Mouse (Mus musculus): ENCODE data around the gene Mreg. TPM values are rescaled to one million over a fixed set of nuclear protein-coding genes. Genes with fewer than 3 reads are reported as not detected.

The Mreg gene
- 1.5 and 1.8 TPM in 2 replicates for polyA plus RNA-seq (2014; fragmentation: Nextera tagmentation; extraction: Ambion mirVana)

GRCm38 (mm10) chr1:72211701-72212699, at the start of gene Mreg:
TSS of gene Mreg (minus strand) at chr1:72212307.
- Histone ChIP-seq H3K36me3 (ENCODE audit: insufficient read depth) (no peaks in the 10 kb centered on the region), H3K27me3 (ENCODE audit: insufficient read depth, low read length) (peaks cover 5% of the 10 kb centered on the region; the same call in 1 of the 2 replicates), H3K9me3 (ENCODE audit: low read depth, low read length) (no peaks in the 10 kb centered on the region), H3K4me1 (ENCODE audit: insufficient read depth) (no peaks in the 10 kb centered on the region), H3K27ac (ENCODE audit: low read depth) (0 out of 2 replicates have a peak within 1 kb of the TSS, but pooled peaks have one; percentile 30), H3K4me3 (ENCODE audit: low read depth, low read length) (peak within 1 kb of the TSS; percentile 68), H3K4me2 (peak within 1 kb of the TSS; percentile 99), H3K9ac (peak within 1 kb of the TSS; percentile 66)
- DNase-seq (peak; percentile 86), ATAC-seq (ENCODE audit: insufficient read depth) (peak; percentile 83)
- peak; percentile 48 for TF ChIP-seq CTCF (IDR thresholded peaks at IDR 0.05; ENCODE audit: low read depth)
- WGBS = under 1% methylated on average over 87 of the region's 89 CpGs

- H3K4me2 ChIP-seq = peak overlapping the region; percentile 65
- ATAC-seq (ENCODE audit: insufficient read depth) = no peak
- H3K4me3 ChIP-seq (ENCODE audit: low read depth, low read length) = no peak overlapping the region
- H3K4me1 ChIP-seq (ENCODE audit: insufficient read depth) = 0 out of 2 replicates have a peak, but pooled peaks cover 6% of the 10 kb centered on the region
- no peak overlapping the region for H3K9ac ChIP-seq
- no peak for TF ChIP-seq CTCF (IDR thresholded peaks at IDR 0.05; ENCODE audit: low read depth)
- no peak overlapping the region for H3K27ac ChIP-seq (ENCODE audit: low read depth)
- DNase-seq = no peak
- WGBS = 77% methylated on average over 9 of the region's 9 CpGs
- H3K36me3 ChIP-seq (ENCODE audit: insufficient read depth) = no peaks in the 10 kb centered on the region
- H3K27me3 ChIP-seq (ENCODE audit: insufficient read depth, low read length) = no peaks in the 10 kb centered on the region
- no peaks in the 10 kb centered on the region for H3K9me3 ChIP-seq (ENCODE audit: low read depth, low read length)
Observed at GRCm38 (mm10) chr1:72256381-72257256, 44.5 kb upstream of the Mreg start.

- no peak for ATAC-seq (ENCODE audit: insufficient read depth)
- Histone ChIP-seq H3K4me3 (ENCODE audit: low read depth, low read length) (0 out of 2 replicates have a peak overlapping the region, but pooled peaks have one; percentile 39), H3K27ac (ENCODE audit: low read depth) (peak overlapping the region; percentile 79), H3K36me3 (ENCODE audit: insufficient read depth) (no peaks in the 10 kb centered on the region), H3K4me1 (ENCODE audit: insufficient read depth) (0 out of 2 replicates have a peak, but pooled peaks cover 6% of the 10 kb centered on the region), H3K27me3 (ENCODE audit: insufficient read depth, low read length) (no peaks in the 10 kb centered on the region), H3K9ac (no peak overlapping the region), H3K4me2 (peak overlapping the region; percentile 65), H3K9me3 (ENCODE audit: low read depth, low read length) (no peaks in the 10 kb centered on the region)
- no peak for TF ChIP-seq CTCF (IDR thresholded peaks at IDR 0.05; ENCODE audit: low read depth)
- 32% methylated on average over 11 of the region's 11 CpGs for WGBS
- DNase-seq = peak; percentile 46
Observed at GRCm38 (mm10) chr1:72255854-72256175, 43.7 kb upstream of the Mreg start.

GRCm38 (mm10) chr1:72255062-72255853, 43.2 kb upstream of the Mreg start:
- TF ChIP-seq CTCF (IDR thresholded peaks at IDR 0.05; ENCODE audit: low read depth) = peak; percentile 37; the same call in 1 of the 2 replicates
- 3% methylated on average over 15 of the region's 15 CpGs for WGBS

GRCm38 (mm10) chr1:72254545-72255061, 42.5 kb upstream of the Mreg start:
- WGBS = under 1% methylated on average over 35 of the region's 35 CpGs
- ATAC-seq (ENCODE audit: insufficient read depth) = peak; percentile 90

More at GRCm38 (mm10) chr1:72255062-72255853, 43.2 kb upstream of the Mreg start:
- no peaks in the 10 kb centered on the region for H3K27me3 ChIP-seq (ENCODE audit: insufficient read depth, low read length)
- 0 out of 2 replicates have a peak, but pooled peaks cover 6% of the 10 kb centered on the region for H3K4me1 ChIP-seq (ENCODE audit: insufficient read depth)
- H3K9me3 ChIP-seq (ENCODE audit: low read depth, low read length) = no peaks in the 10 kb centered on the region
- DNase-seq (peak; percentile 90), ATAC-seq (ENCODE audit: insufficient read depth) (peak; percentile 92)
- no peaks in the 10 kb centered on the region for H3K36me3 ChIP-seq (ENCODE audit: insufficient read depth)
- H3K4me3 ChIP-seq (ENCODE audit: low read depth, low read length) = peak overlapping the region; percentile 39
- peak overlapping the region; percentile 65 for H3K4me2 ChIP-seq
- H3K27ac ChIP-seq (ENCODE audit: low read depth) = peak overlapping the region; percentile 79
- H3K9ac ChIP-seq = peak overlapping the region; percentile 64

More at GRCm38 (mm10) chr1:72254545-72255061, 42.5 kb upstream of the Mreg start:
- DNase-seq = peak; percentile 96
- H3K36me3 ChIP-seq (ENCODE audit: insufficient read depth) = no peaks in the 10 kb centered on the region
- peak overlapping the region; percentile 90 for H3K27ac ChIP-seq (ENCODE audit: low read depth)
- H3K4me3 ChIP-seq (ENCODE audit: low read depth, low read length) = peak overlapping the region; percentile 39
- H3K27me3 ChIP-seq (ENCODE audit: insufficient read depth, low read length) = no peaks in the 10 kb centered on the region
- H3K9ac ChIP-seq = peak overlapping the region; percentile 64
- H3K9me3 ChIP-seq (ENCODE audit: low read depth, low read length) = no peaks in the 10 kb centered on the region
- TF ChIP-seq CTCF (IDR thresholded peaks at IDR 0.05; ENCODE audit: low read depth) = peak; percentile 43
- H3K4me2 ChIP-seq = peak overlapping the region; percentile 65
- 0 out of 2 replicates have a peak, but pooled peaks cover 6% of the 10 kb centered on the region for H3K4me1 ChIP-seq (ENCODE audit: insufficient read depth)

Data from lung, embryonic 14.5 days (tissue).